Mouse (Mus musculus) mammary gland, adult 2 months (tissue): ENCODE measurements around the gene Naa20. TPM values are rescaled to one million over a fixed set of nuclear protein-coding genes. Genes with fewer than 3 reads are reported as not detected.

Source experiments
- polyA plus RNA-seq: library from polyadenylated mRNA; depleted of rRNA; stranded (reverse); fragments of >200 nt; gene quantifications from 2 replicates; pipeline ENCODE4 v1.2.3, GENCODE M21; 2012; ENCODE audit warnings: low replicate concordance; rRNA removed

Gene Naa20
- 21.5 and 31.2 TPM in 2 replicates for polyA plus RNA-seq

DNA sequence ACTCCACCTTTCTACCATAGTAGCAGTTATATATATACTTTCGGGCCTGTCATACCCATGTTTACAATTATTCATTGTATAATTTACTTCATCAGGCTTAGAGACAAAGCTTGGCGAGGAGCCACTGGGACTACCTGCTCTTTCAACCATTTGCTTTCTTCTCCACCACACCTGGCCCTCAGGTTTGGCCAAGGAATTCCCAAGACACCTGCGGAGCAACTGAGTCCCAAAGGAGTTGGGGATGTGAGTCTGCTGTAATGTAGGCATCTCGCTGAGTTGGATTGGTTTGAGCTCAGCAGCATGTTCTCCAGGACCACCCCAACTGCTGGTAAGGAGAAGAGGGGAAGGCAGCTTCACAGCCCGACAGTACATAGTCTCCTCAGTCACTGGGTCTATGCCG is at the start of gene Naa20:
Naa20 (plus strand) TSS at position 239 of the 400 bp plus-strand sequence.

DNA sequence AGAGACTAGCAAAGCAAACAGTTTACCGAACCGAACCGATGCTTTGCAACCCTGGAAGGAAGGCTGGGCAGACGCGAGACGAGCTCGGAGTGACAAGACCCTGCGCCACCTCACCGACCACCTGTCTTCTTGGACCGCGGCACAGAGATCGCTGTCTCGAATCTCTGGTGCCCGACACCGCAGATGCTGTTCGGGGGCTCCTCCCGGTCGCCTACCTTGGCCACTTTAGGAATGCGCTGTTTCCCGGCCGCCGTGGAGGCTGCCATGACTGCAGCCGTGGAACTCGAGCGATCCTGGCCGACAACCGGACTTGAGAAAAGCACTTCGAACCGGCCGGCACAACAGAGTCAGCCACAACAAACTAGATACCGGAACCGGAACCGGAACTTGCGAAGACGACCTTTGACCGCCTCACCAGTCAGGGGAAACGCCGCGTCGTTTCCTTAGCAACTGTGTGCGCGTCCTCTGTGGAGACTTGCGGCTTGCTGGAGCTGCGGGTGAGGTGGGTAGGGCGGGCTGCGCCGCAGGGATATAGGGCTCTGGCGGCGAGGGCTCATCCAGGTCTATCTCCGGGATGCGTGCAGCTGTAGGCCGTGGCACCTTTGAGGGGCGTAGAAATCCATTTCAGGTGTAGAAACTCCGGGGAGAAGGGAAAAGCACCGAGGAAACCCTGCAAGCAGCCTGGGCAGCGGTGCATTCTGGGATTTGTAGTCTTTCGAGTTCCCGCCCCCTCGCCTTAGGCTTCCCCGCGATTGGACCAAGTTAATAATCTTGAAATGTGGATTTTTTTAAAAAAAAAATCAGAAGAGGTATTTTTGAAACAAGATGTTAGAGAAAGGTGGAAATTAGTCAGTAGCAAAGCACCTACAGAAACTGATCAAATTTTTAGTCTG is 32.7 kb downstream of the Naa20 start, which contains the start of the genes Cfap61 and Crnkl1:
Cfap61 (plus strand) TSS at position 446 of the 893 bp plus-strand sequence.
Crnkl1 (minus strand) TSS at position 676 of the 893 bp plus-strand sequence.

Other genes with a start within 250 kb of the Naa20 start
- gene Rin2, start 226.9 kb upstream of the Naa20 start, polyA plus RNA-seq, result 22.5 and 32.3 TPM in 2 replicates
- gene Cfap61, start 32.7 kb downstream of the Naa20 start, polyA plus RNA-seq, result 0.03 TPM in 1 of 2 replicates, not detected in the other
- 3.9 and 13.6 TPM in 2 replicates for gene Crnkl1, start 32.9 kb downstream of the Naa20 start, polyA plus RNA-seq